Mouse (Mus musculus) stomach, postnatal 0 days (tissue): ENCODE data around the gene Hsf4. TPM values are rescaled to one million over a fixed set of nuclear protein-coding genes. Genes with fewer than 3 reads are reported as not detected.

Experiments used
- ATAC-seq: fragments of 200-750 bp; cut with Nextera tagmentation; 2 replicates; pipeline ENCODE4 v1.8.0; 2017; ENCODE audit not compliant: low FRiP score, low TSS enrichment
- DNase-seq: peaks from one replicate; pipeline ENCODE4 v3.0.0-alpha.2; 2016; ENCODE audit warnings: low spot score
- H3K27ac ChIP-seq: fragments of 300-500 bp; sonication (generic); replicated peaks from 2 replicates; pipeline ENCODE4 v1.5.1; 2014; ENCODE audit warnings: mild to moderate bottlenecking, control low read depth
- H3K27me3 ChIP-seq: fragments of 300-500 bp; sonication (generic); 2 replicates; pipeline ENCODE4 v1.6.1; 2014; ENCODE audit warnings: low read length; ENCODE audit not compliant: control insufficient read depth, insufficient read depth
- H3K36me3 ChIP-seq: fragments of 300-500 bp; sonication (generic); 2 replicates; pipeline ENCODE4 v1.6.1; 2014; ENCODE audit warnings: low read length, mixed read lengths; ENCODE audit not compliant: control insufficient read depth, insufficient read depth
- H3K4me1 ChIP-seq: fragments of 300-500 bp; sonication (generic); replicated peaks from 2 replicates; pipeline ENCODE4 v1.6.1; 2014; ENCODE audit warnings: antibody characterized with exemption; ENCODE audit not compliant: control insufficient read depth, insufficient read depth
- H3K4me2 ChIP-seq: fragments of 300-500 bp; sonication (generic); replicated peaks from 2 replicates; pipeline ENCODE4 v1.6.1; 2014; ENCODE audit warnings: low read depth, mild to moderate bottlenecking, control low read depth, moderate library complexity
- H3K4me3 ChIP-seq: fragments of 300-500 bp; sonication (generic); 2 replicates; pipeline ENCODE4 v1.5.1; 2014; ENCODE audit warnings: low read depth, low read length, control low read depth
- H3K9ac ChIP-seq: fragments of 300-500 bp; sonication (generic); 2 replicates; pipeline ENCODE4 v1.6.1; 2014; ENCODE audit warnings: mild to moderate bottlenecking, low read length, control low read depth, mixed read lengths
- H3K9me3 ChIP-seq: fragments of 300-500 bp; sonication (generic); 2 replicates; pipeline ENCODE4 v1.6.1; 2016; ENCODE audit warnings: low read length; ENCODE audit not compliant: control insufficient read depth
- CTCF ChIP-seq: IDR thresholded peaks from 2 replicates; pipeline ENCODE4 v1.5.1; 2016; ENCODE audit warnings: antibody characterized with exemption, low read depth, mild to moderate bottlenecking, moderate library complexity
- EP300 ChIP-seq: optimal IDR thresholded peaks from 2 replicates; pipeline ENCODE3; 2016; ENCODE audit warnings: antibody characterized with exemption
- WGBS: fragments of 180-500 bp; shearing (Covaris S2); extraction: QIAGEN DNeasy Blood & Tissue Kit; methylation state at CpG from one replicate; pipeline ENCODE4 v1.1.7; 2014; 5-methylcytosine and 5-hydroxymethylcytosine counted together
- polyA plus RNA-seq: library from polyadenylated mRNA; unstranded; fragments of >200 nt; fragmentation: Nextera tagmentation; extraction: Ambion mirVana; gene quantifications from 2 replicates; pipeline ENCODE4 v1.2.1, GENCODE M21; 2015

The Hsf4 gene
- polyA plus RNA-seq, 1 experiment from 2014 or later = 0.34 TPM

DNA sequence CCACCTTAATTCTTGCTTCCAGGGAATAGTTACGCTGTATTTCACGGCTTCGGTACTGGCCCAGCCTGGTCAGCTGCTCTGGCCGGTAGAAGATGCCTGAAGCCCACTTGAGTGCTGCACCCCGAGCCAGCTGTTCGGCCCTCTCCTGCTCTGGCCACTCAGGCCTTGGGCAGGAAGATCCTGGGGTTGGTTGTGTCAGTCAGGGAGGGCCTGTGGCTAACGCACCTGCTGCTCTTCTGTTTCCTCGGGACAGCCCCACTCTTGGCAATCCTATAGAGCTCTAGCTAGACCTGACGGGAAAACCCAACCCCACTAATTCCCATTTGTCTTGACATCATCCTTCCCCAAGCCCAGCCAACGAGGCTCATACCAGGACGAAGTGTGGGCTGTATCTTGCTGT is 25.7 kb downstream of the Hsf4 start:
- TF ChIP-seq CTCF (no peak), EP300 (no peak)
- no peaks in the 10 kb centered on the region for H3K27me3 ChIP-seq

GRCm38 (mm10) chr8:105295895-105296573 is 26.4 kb downstream of the Hsf4 start, which contains the start of gene Exoc3l:
Gene Exoc3l (minus strand): TSS chr8:105296101.
- Histone ChIP-seq H3K27ac (no peak within 1 kb of the TSS), H3K4me2 (peak within 1 kb of the TSS; percentile 86; the same call in 1 of the 2 replicates), H3K9ac (no peak within 1 kb of the TSS), H3K9me3 (no peaks in the 10 kb centered on the region), H3K27me3 (no peaks in the 10 kb centered on the region), H3K4me1 (peaks cover 5% of the 10 kb centered on the region; the same call in 1 of the 2 replicates), H3K4me3 (no peak within 1 kb of the TSS; the same call in 1 of the 2 replicates), H3K36me3 (peaks cover 6% of the 10 kb centered on the region; the same call in 1 of the 2 replicates)
- 57% methylated on average over 11 of the region's 11 CpGs for WGBS
- TF ChIP-seq CTCF (no peak), EP300 (no peak)
- no peak for DNase-seq
- no peak for ATAC-seq

More for the DNA sequence above, 25.7 kb downstream of the Hsf4 start:
- peaks cover 5% of the 10 kb centered on the region; the same call in 1 of the 2 replicates for H3K4me1 ChIP-seq
- H3K27ac ChIP-seq = no peak overlapping the region
- WGBS = 66% methylated on average over 11 of the region's 11 CpGs
- no peak overlapping the region for H3K4me2 ChIP-seq
- DNase-seq = no peak
- no peaks in the 10 kb centered on the region for H3K9me3 ChIP-seq
- no peak overlapping the region for H3K9ac ChIP-seq
- H3K36me3 ChIP-seq = peaks cover 5% of the 10 kb centered on the region; the same call in 1 of the 2 replicates
- no peak overlapping the region for H3K4me3 ChIP-seq
- ATAC-seq = no peak

DNA sequence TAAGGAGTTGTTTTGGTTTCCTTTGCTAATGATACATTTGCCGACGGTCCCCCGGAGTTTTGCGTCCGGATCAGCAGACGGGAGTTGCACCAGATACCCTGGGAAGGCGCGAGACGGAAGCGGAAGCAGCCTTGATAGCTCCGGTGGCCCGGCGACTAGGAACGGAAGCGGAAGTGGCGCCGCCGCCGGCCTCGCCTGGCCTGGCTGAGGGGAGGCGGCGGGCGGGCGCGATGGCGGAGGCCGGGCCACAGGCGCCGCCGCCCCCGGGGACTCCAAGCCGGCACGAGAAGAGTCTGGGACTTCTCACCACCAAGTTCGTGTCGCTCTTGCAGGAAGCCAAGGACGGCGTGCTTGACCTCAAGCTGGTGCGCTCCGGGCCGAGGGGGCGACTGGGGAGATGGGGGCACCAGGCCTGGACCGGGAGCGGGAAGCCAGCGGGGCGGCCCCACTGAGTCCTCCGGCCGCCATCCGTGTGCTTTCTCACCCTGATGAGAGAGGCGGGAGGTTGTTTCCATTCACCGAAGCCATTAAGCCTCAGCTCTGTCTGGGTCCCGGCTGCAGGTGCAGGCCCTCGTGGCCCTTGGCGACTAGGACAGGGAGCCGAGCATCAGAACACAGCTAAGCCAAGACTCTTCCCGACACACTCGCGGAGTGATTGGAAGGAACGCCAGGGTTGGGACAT is 28.1 kb downstream of the Hsf4 start, which contains the start of gene E2f4:
Gene E2f4, plus strand, starts transcription at position 153 of the 682 bp plus-strand sequence.
- Histone ChIP-seq H3K4me1 (peaks cover 5% of the 10 kb centered on the region; the same call in 1 of the 2 replicates), H3K27ac (peak within 1 kb of the TSS; percentile 83), H3K27me3 (no peaks in the 10 kb centered on the region), H3K4me3 (peak within 1 kb of the TSS; percentile 94), H3K9me3 (no peaks in the 10 kb centered on the region), H3K9ac (peak within 1 kb of the TSS; percentile 94), H3K4me2 (peak within 1 kb of the TSS; percentile 86), H3K36me3 (peaks cover 13% of the 10 kb centered on the region)
- ATAC-seq (peak; percentile 92), DNase-seq (peak; percentile 95)
- 1% methylated on average over 53 of the region's 58 CpGs for WGBS
- TF ChIP-seq EP300 = no peak
- no peak for TF ChIP-seq CTCF

DNA sequence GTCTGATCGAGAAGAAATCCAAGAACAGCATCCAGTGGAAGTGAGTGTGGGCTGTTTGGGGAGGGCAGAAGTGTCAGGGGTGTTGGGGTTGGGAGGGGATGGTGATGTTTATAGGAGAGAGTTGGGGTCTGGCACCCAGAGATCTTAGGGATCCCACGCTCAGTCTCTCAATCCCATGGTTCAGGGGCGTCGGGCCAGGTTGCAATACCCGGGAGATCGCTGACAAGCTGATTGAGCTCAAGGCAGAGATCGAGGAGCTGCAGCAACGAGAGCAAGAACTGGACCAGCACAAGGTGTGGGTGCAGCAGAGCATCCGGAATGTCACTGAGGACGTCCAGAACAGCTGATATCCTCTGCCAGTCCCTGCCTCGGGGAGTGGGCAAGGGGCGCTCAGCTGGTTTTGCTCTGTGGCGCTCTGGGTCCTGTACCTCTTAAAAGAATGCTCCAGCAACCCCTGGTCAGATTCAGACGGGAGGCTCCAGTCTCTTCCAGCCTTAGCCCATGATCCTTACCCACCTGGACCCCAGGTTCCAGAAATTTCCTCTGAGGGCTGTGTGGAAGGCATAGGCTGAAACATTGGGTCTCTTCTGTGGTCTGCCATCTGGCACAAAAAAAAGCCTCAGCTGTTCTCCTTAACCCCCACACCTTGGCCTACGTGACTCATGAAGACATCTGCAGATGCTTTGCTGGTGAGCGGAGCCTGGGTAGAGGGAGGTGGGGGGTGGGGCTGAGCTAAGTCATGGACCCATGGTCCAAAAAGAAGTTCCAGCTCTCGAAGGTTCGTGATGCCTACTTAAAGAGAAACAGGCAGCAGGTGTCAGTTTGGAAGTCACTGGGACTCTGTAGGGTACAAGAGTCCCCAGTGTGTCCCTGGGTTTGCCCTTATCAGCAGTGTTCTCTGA is 29.0 kb downstream of the Hsf4 start:
- H3K36me3 ChIP-seq = peaks cover 17% of the 10 kb centered on the region
- peak overlapping the region; percentile 94 for H3K9ac ChIP-seq
- 53% methylated on average over 18 of the region's 18 CpGs for WGBS
- H3K4me3 ChIP-seq = peak overlapping the region; percentile 94
- no peak for DNase-seq
- H3K27me3 ChIP-seq = no peaks in the 10 kb centered on the region
- TF ChIP-seq CTCF = no peak
- TF ChIP-seq EP300 = no peak
- peak overlapping the region; percentile 86 for H3K4me2 ChIP-seq
- H3K4me1 ChIP-seq = peaks cover 5% of the 10 kb centered on the region; the same call in 1 of the 2 replicates
- 0 out of 2 replicates have a peak overlapping the region, but pooled peaks have one; percentile 4 for H3K27ac ChIP-seq
- no peaks in the 10 kb centered on the region for H3K9me3 ChIP-seq
- ATAC-seq = no peak

- peaks cover 21% of the 10 kb centered on the region for H3K36me3 ChIP-seq
- WGBS = 72% methylated on average over 8 of the region's 8 CpGs
- ATAC-seq = no peak
Measured at GRCm38 (mm10) chr8:105299962-105300361, 30.4 kb downstream of the Hsf4 start.

More at GRCm38 (mm10) chr8:105299962-105300361, 30.4 kb downstream of the Hsf4 start:
- H3K4me3 ChIP-seq = no peak overlapping the region
- no peaks in the 10 kb centered on the region for H3K27me3 ChIP-seq
- H3K4me1 ChIP-seq = peaks cover 5% of the 10 kb centered on the region; the same call in 1 of the 2 replicates
- no peak overlapping the region for H3K27ac ChIP-seq
- no peak for DNase-seq
- TF ChIP-seq CTCF = no peak
- TF ChIP-seq EP300 = no peak
- H3K9me3 ChIP-seq = no peaks in the 10 kb centered on the region
- H3K9ac ChIP-seq = no peak overlapping the region
- no peak overlapping the region for H3K4me2 ChIP-seq
